Mouse (Mus musculus): ENCODE data around the gene Xk.
"Not testable (repeated sequence)": the region's sequence is repeated elsewhere in the genome, so short reads cannot be mapped to it uniquely, and the experiment has no call there.

Xk gene

DNA sequence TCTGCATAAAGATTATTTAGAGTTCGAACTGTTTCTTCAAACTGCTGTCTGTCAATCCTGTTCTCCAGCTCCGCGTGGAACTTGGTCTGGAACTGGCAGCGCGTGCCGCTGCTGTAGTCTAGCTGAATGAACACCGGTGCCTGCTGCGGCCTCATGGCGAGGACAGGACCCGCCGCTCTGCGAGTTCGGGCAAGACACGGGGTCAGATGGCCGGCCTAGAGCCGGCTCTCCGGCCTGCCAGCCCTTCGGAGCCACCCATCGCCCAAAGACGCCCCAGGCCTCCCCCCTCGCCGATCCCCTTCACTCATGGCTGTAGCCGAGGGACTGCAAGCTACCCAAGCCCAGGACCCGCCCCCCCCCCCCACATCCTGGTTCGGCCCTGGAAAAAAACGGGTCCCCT, 55.4 kb downstream of the Xk start:
- DNase-seq (ENCODE audit: low read depth) = not testable (repeated sequence)

DNA sequence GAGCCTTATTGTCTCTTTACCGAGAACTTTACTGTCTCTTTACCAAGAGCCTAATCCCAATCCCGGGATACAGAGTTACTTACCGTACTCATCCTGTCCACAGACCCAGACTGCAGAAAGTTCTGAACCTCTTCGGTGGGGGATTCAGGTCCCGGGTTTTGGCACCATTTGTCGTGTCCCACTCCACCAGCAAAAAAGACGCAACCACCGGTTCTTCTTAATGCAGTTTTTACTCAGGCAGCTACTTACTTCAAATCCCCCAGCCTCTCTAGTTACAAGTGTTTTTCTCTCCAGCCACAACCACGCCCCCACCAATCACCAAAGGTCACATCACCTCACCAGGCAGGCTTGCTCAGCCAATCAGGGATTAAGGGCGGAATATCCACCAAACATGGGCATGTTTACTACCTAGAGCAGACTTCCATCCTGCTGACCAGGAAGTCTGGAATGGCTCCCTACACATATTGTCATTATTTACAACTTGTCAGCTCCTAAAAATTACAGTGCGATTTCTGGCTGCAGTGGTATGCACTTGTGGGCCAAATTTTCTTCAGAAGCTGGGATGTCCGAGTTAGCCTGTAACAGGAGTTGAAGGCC, 59.9 kb downstream of the Xk start:
- DNase-seq (ENCODE audit: low read depth) = not testable (repeated sequence)

- not testable (repeated sequence) for DNase-seq (ENCODE audit: low read depth)
These were observed 60.5 kb downstream of the Xk start for GRCm38 (mm10) chrX:9333035-9333434.

DNA sequence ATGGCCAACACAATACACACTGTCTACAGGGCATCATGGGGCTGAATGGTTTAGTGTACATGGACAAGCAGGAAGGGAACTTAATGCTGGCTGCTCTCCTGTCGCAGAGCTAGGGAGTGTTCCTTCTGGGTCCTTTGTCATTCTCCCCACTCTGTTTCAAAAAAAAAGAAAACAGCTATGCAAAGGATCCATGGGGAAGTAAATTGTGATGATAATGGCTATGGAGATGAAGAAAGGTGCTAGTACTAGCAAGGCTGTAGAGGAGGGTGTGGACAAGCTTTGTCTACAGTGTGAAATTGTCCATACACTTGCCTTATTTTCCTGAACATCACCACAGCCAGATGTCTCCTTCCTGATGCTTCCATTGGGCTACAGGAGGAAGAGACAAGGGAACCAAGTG, 62.4 kb downstream of the Xk start:
- not testable (repeated sequence) for DNase-seq (ENCODE audit: low read depth)

GRCm38 (mm10) chrX:9350327-9350726, 77.8 kb downstream of the Xk start, which contains the start of gene H2al1k:
TSS of gene H2al1k (plus strand) at chrX:9350627.
- DNase-seq (ENCODE audit: low read depth) = not testable (repeated sequence)

Data from c-Kit-positive CD71-positive TER-119-negative erythroid progenitor cells, embryonic 14.5 days (primary cell).